Mouse (Mus musculus): ENCODE data around the gene Rpl13a. TPM values are rescaled to one million over a fixed set of nuclear protein-coding genes. Genes with fewer than 3 reads are reported as not detected.
"Not testable (repeated sequence)": the region's sequence is repeated elsewhere in the genome, so short reads cannot be mapped to it uniquely, and the experiment has no call there.

The Rpl13a gene
- total RNA-seq, 2 experiments from 2014 or later, result 608 to 639 TPM

- peak; percentile 99 for DNase-seq (ENCODE audit: low spot score in 2 of 2)
- intact Hi-C loops (cut with DNase I), result loop anchor here (5.0 kb wide), 1 partner anchor 42 kb away; no protein-coding TSS in a partner anchor
These were observed 4.1 kb downstream of the Rpl13a start, which contains the start of gene Rps11 for GRCm38 (mm10) chr7:45124224-45125143. Rps11 (minus strand) TSS chr7:45124439.

- no peak for DNase-seq (ENCODE audit: low spot score in 2 of 2)
- intact Hi-C loops (cut with DNase I), result loop anchor here (5.0 kb wide), 1 partner anchor 41 kb away; no protein-coding TSS in a partner anchor
These were observed 5.4 kb downstream of the Rpl13a start for GRCm38 (mm10) chr7:45123186-45123570.

- intact Hi-C loops (cut with DNase I), result loop anchor here (5.0 kb wide), 1 partner anchor 40 kb away; no protein-coding TSS in a partner anchor
These were observed 5.9 kb downstream of the Rpl13a start for GRCm38 (mm10) chr7:45122561-45123185.

GRCm38 (mm10) chr7:45121966-45122365 is 6.6 kb downstream of the Rpl13a start:
- no peak for DNase-seq (ENCODE audit: low spot score in 2 of 2)
- intact Hi-C loops (cut with DNase I), result loop anchor here (5.0 kb wide), 1 partner anchor 40 kb away; no protein-coding TSS in a partner anchor

More at GRCm38 (mm10) chr7:45122561-45123185, 5.9 kb downstream of the Rpl13a start:
- DNase-seq (ENCODE audit: low spot score in 2 of 2), result no peak

DNA sequence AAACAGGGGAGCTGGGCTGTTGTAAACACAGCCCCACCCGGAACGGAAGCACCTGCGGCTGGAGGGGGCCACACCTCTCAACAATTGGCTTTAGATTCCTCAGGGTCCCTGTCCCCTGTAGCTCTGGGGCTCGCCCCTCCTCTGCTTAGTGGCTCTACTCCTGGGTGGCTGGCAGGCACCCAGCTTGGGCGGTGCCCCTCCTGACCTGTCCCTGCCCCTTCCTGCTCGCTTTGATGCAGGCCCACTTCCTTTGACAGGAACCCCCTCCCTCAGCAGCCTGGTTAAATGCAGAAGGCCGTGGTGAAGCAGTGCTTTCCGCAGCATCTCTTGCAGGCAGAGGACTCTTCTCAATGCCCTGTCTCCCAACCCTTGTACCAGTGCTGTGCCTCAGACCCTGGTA is 7.2 kb downstream of the Rpl13a start:
- no peak for DNase-seq (ENCODE audit: low spot score in 2 of 2)
- intact Hi-C loops (cut with DNase I), result loop anchor here (5.0 kb wide), 1 partner anchor 39 kb away; no protein-coding TSS in a partner anchor

DNA sequence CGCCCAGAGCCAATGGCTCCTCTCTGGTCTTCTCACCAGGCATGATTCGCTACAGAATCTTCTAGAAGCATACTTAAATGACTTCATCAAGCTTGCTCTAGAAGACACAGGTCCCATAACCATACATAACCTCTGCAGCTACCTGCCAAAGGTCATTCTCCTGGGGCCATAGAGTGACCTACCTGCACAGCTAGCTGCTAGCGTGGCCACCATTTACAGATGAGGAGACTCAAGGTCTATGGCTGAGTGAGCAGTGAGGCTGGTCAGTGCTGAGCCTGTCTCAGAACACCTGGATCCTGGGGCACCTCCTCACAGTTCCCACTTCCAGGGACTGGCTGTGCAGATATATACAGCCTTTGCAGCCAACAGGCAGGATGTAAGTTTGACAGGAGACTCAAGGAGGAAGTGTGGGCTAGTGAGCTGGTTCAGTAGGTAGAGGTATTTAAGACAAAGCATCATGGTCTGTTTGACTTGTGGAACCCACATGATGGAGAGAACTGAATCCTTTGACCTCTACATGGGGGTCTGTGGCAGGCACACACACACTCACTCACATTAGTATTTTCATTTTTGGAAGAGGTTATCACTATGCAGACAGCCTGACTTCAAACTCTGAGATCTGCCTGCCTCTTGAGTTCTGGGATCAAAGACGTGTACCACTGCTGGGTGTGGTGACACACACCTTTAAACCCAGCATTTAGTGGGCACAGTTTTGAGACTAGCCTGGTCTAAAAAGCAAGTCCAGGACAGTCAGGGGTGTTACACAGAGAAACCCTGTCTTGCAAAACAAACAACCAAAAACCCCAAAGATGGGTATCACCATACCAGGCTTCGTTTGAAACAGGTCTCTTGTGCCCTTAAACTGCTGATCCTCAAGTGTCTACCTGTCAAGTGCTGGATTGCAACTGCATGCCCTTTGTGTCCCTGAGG is 8.5 kb downstream of the Rpl13a start:
- intact Hi-C loops (cut with DNase I), result loop anchor here (5.0 kb wide), 1 partner anchor 38 kb away; no protein-coding TSS in a partner anchor
- no peak for DNase-seq (ENCODE audit: low spot score in 2 of 2)

DNA sequence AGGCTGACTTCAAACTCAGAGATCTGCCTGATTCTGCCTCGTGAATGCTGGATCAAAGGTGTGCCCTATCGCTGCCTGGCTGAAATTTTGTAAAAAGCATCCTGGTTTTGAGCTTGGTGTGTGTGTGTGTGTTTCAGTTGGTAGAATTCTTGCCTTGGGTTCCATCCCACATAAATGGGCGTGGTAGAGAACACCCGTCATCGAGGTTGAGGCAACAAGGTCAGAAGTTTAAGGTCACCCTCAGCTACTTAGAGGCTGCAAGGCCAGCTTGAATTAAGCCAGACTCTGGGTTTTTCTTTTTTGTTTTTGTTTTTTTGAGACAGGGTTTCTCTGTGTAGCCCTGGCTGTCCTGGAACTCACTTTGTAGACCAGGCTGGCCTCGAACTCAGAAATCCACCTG is 10.2 kb downstream of the Rpl13a start:
- no peak for DNase-seq (ENCODE audit: low spot score in 2 of 2)
- intact Hi-C loops (cut with DNase I), result no loop called here

GRCm38 (mm10) chr7:45117566-45117965 is 11.0 kb downstream of the Rpl13a start:
- DNase-seq (ENCODE audit: low spot score in 2 of 2), result no peak
- intact Hi-C loops (cut with DNase I), result no loop called here

DNA sequence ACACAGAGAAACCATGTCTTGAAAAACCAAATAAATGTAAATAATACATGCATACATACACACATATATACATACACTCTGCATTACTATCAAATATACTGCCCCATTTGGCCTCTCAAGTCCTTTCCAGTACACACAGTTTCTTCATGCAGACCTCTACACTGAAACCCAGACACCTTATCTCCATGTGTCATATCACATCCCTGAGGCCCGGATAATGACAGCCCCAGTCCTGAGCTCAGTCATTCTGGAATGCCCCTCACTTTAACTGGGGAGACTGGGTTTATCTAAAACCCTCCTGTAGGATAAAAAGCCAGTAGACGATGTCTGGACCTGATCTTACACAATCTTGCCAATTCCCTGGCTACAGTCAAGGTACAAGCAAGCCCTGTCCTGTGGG is 15.1 kb downstream of the Rpl13a start:
- intact Hi-C loops (cut with DNase I), result no loop called here

DNA sequence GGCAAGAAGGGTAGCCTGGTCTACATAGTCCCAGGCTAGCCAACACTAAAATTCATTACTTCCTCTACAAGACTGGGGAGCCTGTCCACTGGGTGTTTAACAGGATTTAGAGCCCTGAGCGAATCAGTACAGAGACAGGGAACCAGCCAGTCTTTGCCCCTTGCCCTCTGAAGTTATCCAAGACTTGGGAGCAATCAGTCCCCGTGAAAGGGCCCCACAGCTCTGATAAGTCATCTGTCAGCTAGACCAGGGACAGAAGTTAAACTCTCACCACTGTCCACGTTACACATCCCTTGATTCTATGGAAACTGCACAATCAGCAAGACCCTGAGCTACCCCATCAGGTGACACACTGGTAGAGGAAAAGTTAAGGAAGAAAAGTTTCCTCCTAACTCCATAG is 16.0 kb downstream of the Rpl13a start:
- intact Hi-C loops (cut with DNase I), result no loop called here
- DNase-seq (ENCODE audit: low spot score in 2 of 2), result no peak

More for the DNA sequence above, 15.1 kb downstream of the Rpl13a start:
- DNase-seq (ENCODE audit: low spot score in 2 of 2), result no peak

GRCm38 (mm10) chr7:45111940-45112339 is 16.6 kb downstream of the Rpl13a start:
- intact Hi-C loops (cut with DNase I), result no loop called here

DNA sequence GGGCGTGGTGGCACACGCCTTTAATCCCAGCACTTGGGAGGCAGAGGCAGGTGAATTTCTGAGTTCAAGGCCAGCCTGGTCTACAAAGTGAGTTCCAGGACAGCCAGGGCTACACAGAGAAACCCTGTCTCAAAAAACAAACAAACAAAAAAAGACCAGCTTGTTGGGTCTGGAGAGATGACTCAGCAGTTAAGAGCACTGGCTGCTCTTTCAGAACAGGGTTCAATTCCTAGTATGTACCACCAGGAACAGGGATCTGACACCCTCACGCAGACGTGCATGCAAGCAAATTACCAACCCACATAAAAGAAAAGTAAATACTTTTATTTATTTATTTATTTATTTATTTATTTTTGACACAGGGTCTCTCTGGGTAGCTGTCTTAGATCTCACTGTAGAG is 18.5 kb downstream of the Rpl13a start:
- DNase-seq (ENCODE audit: low spot score in 2 of 2); intact Hi-C loops (cut with DNase I): not testable (repeated sequence)

More at GRCm38 (mm10) chr7:45111940-45112339, 16.6 kb downstream of the Rpl13a start:
- no peak for DNase-seq (ENCODE audit: low spot score in 2 of 2)

DNA sequence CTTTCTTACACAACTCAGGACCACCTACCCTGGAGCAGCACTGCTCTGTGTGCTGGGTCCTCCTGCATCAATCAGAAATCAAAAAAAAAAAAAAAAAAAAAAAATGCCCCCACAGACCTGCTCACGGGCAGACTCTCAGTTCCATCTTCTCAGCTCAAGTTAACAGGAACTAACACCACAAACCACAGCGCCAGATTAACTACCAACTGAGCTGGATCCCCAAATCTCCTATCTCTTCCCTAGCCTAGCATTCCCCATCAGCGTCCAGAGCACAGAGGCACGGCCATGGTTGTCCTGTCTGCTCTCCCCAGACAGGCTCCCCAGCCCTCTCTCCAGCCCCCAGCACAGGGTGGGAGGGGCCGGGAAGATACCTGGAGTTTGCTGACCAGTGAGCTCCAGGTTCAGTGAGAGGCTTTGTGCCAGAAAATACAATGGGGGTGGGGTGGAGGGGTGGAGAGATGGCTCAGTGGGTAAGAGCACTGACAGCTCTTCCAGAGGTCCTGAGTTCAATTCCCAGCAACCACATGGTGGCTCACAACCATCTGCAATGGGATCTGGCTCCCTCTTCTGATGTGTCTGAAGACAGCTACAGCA is 21.4 kb downstream of the Rpl13a start:
- intact Hi-C loops (cut with DNase I), result loop anchor here (5.0 kb wide), 1 partner anchor 35 kb away; no protein-coding TSS in a partner anchor
- DNase-seq (ENCODE audit: low spot score in 2 of 2), result no peak

DNA sequence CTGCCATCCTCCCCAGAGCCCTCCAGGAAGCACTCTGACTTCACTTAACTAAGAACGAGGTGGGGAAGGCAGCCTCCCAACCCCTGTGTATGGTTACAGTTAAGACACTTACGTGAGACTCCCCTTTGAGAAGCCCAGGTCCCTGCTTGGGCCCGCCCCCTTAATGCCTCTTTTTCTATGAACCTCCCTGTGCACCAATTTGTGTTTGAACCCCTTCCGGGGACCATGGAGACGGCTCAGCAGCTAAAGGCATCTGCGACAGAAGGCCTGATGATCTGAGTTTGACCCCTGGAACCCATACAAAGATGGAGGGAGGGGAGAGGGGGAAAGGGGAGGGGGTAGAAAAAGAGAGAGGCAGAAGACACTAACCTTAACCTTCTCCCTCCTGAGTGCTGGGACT is 22.1 kb downstream of the Rpl13a start:
- no peak for DNase-seq (ENCODE audit: low spot score in 2 of 2)
- intact Hi-C loops (cut with DNase I), result loop anchor here (5.0 kb wide), 1 partner anchor 34 kb away; no protein-coding TSS in a partner anchor

GRCm38 (mm10) chr7:45105491-45105890 is 23.1 kb downstream of the Rpl13a start:
- intact Hi-C loops (cut with DNase I), result loop anchor here (5.0 kb wide), 1 partner anchor 33 kb away; no protein-coding TSS in a partner anchor

DNA sequence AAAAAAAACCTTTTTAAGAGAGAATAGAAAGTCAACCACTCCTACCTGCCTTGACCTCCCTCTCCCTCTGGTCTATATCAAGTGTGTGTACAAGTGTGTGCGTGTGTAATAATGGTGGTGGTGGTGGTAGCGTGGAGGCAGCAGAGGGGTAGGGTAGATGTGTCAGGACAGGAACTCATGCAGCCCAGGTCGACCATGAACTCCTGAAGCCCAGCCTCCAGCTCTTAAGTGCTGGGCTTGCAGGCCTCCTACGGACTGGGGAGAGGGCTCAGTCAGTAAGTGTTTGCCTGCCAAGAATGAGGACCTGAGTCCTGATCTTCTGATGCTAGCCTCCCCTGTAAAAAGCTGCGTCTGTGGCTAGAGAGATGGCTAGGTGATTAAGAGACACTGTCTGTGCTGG is 23.6 kb downstream of the Rpl13a start:
- intact Hi-C loops (cut with DNase I), result loop anchor here (5.0 kb wide), 1 partner anchor 33 kb away; no protein-coding TSS in a partner anchor
- no peak for DNase-seq (ENCODE audit: low spot score in 2 of 2)

More at GRCm38 (mm10) chr7:45105491-45105890, 23.1 kb downstream of the Rpl13a start:
- no peak for DNase-seq (ENCODE audit: low spot score in 2 of 2)

DNA sequence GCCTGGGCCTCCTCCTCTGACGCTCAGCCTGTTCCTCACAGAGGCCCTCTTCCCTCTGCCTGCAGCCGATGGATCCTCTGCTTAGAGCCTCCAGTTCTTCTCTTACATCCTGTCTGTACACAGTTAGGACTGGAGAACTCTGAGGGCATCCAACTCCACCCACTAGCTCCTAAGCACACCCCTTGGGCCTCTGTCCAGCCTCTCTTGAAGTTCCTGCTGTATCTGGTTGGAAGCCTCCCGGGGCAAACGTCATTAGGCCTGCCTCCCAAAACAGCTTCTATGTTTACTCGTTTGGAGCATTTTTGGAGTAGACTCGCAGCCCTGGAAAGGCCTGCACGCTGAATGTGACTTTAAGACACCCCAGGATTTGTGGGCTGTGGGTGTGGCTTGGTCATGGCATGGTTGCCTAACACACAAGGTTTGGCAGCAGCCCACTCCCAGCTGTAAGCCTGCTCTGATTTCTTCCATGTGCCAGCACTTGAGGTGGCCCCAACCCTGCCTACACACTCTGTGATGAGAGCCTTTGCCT is 24.8 kb downstream of the Rpl13a start, which contains the start of gene Fcgrt:
TSS of gene Fcgrt (minus strand) at position 200 of the 529 bp plus-strand sequence.
- intact Hi-C loops (cut with DNase I), result no loop called here
- DNase-seq (ENCODE audit: low spot score in 2 of 2), result peak; percentile 57 to 77

Data from left cerebral cortex, postnatal 14 days (tissue).